Mouse (Mus musculus): Measurements from ENCODE around the gene Igfn1.

GRCm38 (mm10) chr1:136001438-136001837, 4.7 kb downstream of the Igfn1 start:
- TF ChIP-seq POLR2A (IDR thresholded peaks at IDR 0.05; ENCODE audit: control insufficient read depth, low read depth, low read length) (no peak), CTCF (IDR thresholded peaks at IDR 0.05; ENCODE audit: control insufficient read depth, insufficient read depth, insufficient replicate concordance, low read depth, low read length) (no peak)

Measured in testis, adult 2 months (tissue).